Mouse (Mus musculus): ENCODE measurements around the gene Kcne1. TPM values are rescaled to one million over a fixed set of nuclear protein-coding genes. Genes with fewer than 3 reads are reported as not detected.

The Kcne1 gene
- polyA plus RNA-seq, 1 experiment from 2014 or later, result not detected

DNA sequence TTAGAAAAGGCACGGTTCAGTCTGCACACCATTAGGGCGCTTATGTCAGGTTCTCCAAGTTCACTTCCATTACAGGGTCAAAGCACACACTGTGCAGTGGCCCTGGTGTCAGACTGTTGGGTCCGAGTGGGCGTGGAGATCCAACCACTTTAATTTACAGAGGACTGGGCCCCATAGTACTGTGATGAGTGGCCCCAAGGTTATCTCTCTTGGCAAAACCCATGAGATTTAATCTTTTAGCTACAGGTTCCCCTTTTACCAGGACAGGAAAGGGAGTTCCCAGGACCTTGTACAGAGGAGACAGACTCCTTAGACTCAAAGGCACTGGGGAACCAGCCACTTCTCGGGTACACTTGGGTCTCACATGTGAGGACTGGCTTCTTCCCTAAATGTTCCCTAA lies 3.9 kb downstream of the Kcne1 start:
- H3K9ac ChIP-seq (replicated peaks), result no peak overlapping the region
- WGBS, result 83% methylated on average over 5 of the region's 5 CpGs
- peaks cover 17% of the 10 kb centered on the region for H3K27me3 ChIP-seq
- no peaks in the 10 kb centered on the region for H3K9me3 ChIP-seq
- no peak for ATAC-seq (ENCODE audit: low FRiP score, low read depth)
- H3K4me2 ChIP-seq (replicated peaks), result no peak overlapping the region
- no peaks in the 10 kb centered on the region for H3K36me3 ChIP-seq
- no peak overlapping the region for H3K4me3 ChIP-seq
- H3K4me1 ChIP-seq, result peaks cover 15% of the 10 kb centered on the region
- H3K27ac ChIP-seq (replicated peaks), result no peak overlapping the region

DNA sequence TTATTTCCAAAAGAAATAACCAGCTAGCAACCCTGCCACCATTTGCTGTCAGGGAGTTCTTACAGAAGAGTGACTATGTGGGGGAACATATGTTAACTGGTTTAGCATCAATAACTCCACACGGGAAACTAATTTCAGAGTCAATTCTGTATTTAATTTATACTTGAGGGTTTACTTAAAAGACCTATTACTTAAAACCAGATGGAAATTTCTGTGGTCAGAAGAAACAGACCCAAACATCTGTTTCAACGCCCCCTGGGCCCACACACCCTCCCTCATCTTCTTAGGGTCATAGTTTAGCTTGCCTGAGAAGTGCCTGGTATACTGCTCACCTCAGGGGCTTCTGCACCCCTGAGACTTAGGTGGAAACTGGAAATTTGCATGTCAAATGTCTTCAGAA lies 5.4 kb downstream of the Kcne1 start:
- Histone ChIP-seq H3K4me2 (replicated peaks) (no peak overlapping the region), H3K36me3 (no peaks in the 10 kb centered on the region), H3K27ac (replicated peaks) (no peak overlapping the region), H3K4me3 (no peak overlapping the region), H3K4me1 (peaks cover 15% of the 10 kb centered on the region), H3K27me3 (peaks cover 12% of the 10 kb centered on the region), H3K9me3 (no peaks in the 10 kb centered on the region), H3K9ac (replicated peaks) (no peak overlapping the region)
- WGBS, result 73% methylated on average over 2 of the region's 2 CpGs
- ATAC-seq (ENCODE audit: low FRiP score, low read depth), result no peak

DNA sequence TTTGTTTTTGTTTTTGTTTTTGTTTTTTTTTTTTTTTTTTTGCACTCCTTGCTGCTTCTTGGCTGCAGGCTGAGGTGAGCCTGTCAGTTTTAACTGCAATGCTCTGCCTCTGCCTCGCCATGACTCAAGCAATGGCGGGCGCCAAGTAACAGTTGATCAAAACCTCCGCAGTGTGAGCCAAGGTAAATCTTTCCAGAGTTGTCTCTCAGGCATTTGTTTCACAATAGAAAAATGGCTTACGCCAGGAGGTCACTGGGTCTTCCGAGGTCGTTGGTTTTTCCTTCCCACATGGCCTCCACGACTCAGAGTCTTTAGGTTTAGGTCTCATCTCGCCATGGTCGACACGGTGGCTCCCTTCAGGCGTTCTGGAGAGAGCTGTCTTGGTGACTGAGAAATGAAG lies 6.0 kb downstream of the Kcne1 start:
- Histone ChIP-seq H3K4me1 (peaks cover 15% of the 10 kb centered on the region), H3K4me3 (no peak overlapping the region), H3K9ac (replicated peaks) (no peak overlapping the region), H3K36me3 (no peaks in the 10 kb centered on the region), H3K4me2 (replicated peaks) (no peak overlapping the region), H3K27me3 (peaks cover 9% of the 10 kb centered on the region), H3K27ac (replicated peaks) (no peak overlapping the region), H3K9me3 (no peaks in the 10 kb centered on the region)
- 91% methylated on average over 12 of the region's 12 CpGs for WGBS
- ATAC-seq (ENCODE audit: low FRiP score, low read depth), result no peak

DNA sequence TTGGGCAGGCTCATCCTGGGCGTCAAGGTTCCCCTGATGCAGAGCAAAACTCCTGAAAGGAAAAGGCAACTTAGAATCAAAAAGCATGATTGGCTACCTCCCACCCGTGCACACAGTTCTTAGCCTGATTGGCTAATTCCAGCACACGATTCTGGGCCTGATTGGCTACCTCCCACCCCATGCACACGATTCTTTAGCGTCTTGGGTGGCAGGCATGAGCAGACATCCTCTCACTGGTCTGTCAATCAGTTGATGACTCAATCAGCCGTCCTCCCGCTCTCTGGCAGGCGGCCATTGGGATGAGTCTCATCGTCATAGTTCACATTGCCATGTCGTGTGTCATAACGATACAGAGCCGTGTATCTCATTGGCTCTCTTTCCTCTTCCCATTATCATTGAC lies 10.3 kb downstream of the Kcne1 start:
- no peak for ATAC-seq (ENCODE audit: low FRiP score, low read depth)

DNA sequence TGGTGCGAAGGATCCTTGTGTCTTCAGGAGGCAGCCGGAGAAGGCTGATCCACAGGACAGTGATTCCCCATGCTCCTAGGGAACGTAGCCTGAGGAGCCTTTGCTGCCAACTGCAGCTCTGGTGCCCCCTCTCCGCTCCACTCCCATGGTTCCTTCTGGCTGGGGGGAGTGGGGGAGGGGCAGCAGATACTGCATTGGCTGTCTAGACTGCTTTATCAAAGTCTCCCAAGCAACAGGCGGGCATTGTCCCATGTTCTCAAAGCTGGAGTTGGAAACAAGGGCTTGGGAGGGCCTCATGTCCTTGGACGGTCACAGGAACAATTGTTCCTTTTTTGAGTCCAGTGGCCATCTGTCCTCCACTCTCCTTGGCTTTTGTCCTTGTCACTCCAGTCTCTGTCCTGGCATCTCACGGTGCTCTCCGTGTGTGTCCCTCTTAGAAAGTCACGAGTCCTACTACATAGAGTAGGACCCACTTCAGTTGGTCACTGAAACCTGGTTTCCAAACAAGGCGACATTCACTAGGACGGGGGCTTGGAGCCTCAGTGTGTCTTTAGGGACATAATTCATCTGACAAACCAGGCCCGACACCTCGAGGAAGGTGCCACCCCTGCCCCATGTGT lies 12.9 kb downstream of the Kcne1 start:
- no peak overlapping the region for H3K4me2 ChIP-seq (replicated peaks)
- ATAC-seq (ENCODE audit: low FRiP score, low read depth), result peak; percentile 38; the same call in 1 of the 2 replicates
- H3K4me3 ChIP-seq, result no peak overlapping the region
- WGBS, result 60% methylated on average over 13 of the region's 13 CpGs
- H3K9me3 ChIP-seq, result no peaks in the 10 kb centered on the region
- no peak overlapping the region for H3K9ac ChIP-seq (replicated peaks)
- H3K36me3 ChIP-seq, result no peaks in the 10 kb centered on the region
- H3K27me3 ChIP-seq, result no peaks in the 10 kb centered on the region
- H3K27ac ChIP-seq (replicated peaks), result peak overlapping the region; percentile 30; the same call in 1 of the 2 replicates
- H3K4me1 ChIP-seq, result peaks cover 9% of the 10 kb centered on the region; the same call in 1 of the 2 replicates

More for the DNA sequence above, 10.3 kb downstream of the Kcne1 start:
- WGBS, result 72% methylated on average over 12 of the region's 12 CpGs
- peaks cover 8% of the 10 kb centered on the region; the same call in 1 of the 2 replicates for H3K4me1 ChIP-seq
- no peaks in the 10 kb centered on the region for H3K9me3 ChIP-seq
- H3K4me3 ChIP-seq, result no peak overlapping the region
- H3K9ac ChIP-seq (replicated peaks), result no peak overlapping the region
- no peak overlapping the region for H3K27ac ChIP-seq (replicated peaks)
- H3K4me2 ChIP-seq (replicated peaks), result no peak overlapping the region
- no peaks in the 10 kb centered on the region for H3K27me3 ChIP-seq
- H3K36me3 ChIP-seq, result no peaks in the 10 kb centered on the region

DNA sequence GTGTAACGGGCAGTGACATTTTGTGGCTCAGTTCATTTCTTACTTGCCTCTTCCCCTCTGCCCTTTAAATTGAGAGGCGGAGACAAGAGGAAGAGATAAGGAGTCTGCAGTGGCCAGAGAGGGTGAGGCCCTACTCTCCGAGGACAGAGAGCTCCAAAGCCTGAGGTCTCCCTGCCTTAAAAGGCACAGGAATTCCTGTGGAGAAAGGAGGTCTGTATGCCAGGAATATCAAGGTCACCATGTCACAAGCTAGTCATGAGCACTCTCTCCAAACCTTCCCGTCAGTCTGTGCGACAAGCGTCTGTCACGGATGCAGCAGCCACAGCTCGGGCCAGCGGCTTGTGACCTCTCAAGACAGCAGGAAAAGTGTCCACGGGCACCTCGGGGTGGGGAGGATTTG lies 14.1 kb downstream of the Kcne1 start:
- Histone ChIP-seq H3K4me1 (peaks cover 21% of the 10 kb centered on the region), H3K4me2 (replicated peaks) (no peak overlapping the region), H3K9ac (replicated peaks) (no peak overlapping the region), H3K27me3 (no peaks in the 10 kb centered on the region), H3K9me3 (no peaks in the 10 kb centered on the region), H3K36me3 (no peaks in the 10 kb centered on the region), H3K4me3 (no peak overlapping the region), H3K27ac (replicated peaks) (no peak overlapping the region)
- whole genome bisulfite sequencing, result 73% methylated on average over 11 of the region's 11 CpGs
- ATAC-seq (ENCODE audit: low FRiP score, low read depth), result no peak

DNA sequence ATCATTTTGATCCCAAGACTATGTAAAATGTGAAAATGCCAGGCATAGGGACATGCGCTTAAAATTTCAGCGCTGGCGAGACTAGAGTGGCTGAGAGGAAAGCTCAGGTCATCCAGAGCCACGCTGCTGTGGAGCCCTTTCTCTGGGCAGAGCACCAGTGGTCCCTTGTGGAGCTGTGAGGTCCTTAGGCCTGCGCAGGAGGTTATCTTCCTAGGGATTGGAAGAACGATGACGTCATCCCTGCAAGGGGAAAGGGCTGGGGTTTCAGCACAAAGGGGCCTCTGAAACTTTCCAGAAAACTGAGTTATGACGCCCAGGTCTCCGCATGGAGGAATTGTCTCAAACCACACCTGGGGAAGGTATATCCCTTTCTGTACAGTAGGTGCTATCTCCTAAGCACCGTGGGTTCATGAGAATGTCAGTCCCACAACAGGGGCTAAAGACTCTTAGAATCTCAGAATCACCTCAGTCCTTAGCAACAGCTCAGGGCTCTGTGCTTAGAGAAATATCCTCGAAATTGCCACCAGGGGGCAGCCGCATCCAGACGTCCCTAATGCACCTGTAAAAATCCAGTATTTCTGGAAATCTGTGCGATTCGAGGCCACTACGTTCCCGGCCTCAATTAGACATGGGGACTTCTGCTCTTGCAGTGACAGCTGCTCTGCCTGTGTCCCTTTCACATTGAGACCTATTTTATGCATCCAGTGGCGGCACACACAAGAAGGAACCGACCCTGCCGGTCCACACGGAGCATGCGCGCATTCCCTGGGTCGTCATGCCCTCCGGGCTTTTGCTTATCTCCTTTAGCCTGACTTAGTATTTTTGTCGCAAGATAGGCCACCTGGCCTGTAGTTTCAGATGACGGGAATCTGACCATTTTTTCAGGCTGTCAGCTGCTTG lies 18.4 kb downstream of the Kcne1 start:
- Histone ChIP-seq H3K36me3 (no peaks in the 10 kb centered on the region), H3K4me2 (replicated peaks) (peak overlapping the region; percentile 53), H3K27ac (replicated peaks) (no peak overlapping the region), H3K9ac (replicated peaks) (0 out of 2 replicates have a peak overlapping the region, but pooled peaks have one; percentile 28), H3K9me3 (no peaks in the 10 kb centered on the region), H3K4me1 (peaks cover 14% of the 10 kb centered on the region), H3K4me3 (peak overlapping the region; percentile 30), H3K27me3 (0 out of 2 replicates have a peak, but pooled peaks cover under 1% of the 10 kb centered on the region)
- peak; percentile 81 for ATAC-seq (ENCODE audit: low FRiP score, low read depth)
- WGBS, result 27% methylated on average over 27 of the region's 27 CpGs

DNA sequence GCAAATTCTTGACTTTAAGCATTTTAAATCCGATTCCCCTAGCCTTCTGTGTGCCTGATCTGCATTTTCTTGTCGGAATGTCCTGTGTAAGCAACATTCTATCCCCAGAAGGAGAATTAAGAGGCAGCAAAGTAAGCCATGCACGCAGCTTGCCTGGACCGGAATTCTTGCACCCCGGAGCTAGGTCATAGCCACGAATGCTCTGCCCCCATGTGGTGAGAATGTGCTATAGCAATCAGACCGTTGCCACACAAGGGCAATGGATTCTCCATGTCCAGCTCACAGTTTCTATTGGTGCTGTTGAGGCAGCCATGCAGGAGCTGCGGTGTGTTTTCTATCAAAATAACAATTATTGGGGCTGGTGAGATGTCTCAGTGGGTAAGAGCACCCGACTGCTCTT lies 23.0 kb downstream of the Kcne1 start:
- peaks cover 13% of the 10 kb centered on the region for H3K4me1 ChIP-seq
- ATAC-seq (ENCODE audit: low FRiP score, low read depth), result peak; percentile 68
- H3K27ac ChIP-seq (replicated peaks), result no peak overlapping the region
- no peaks in the 10 kb centered on the region for H3K36me3 ChIP-seq
- no peak overlapping the region for H3K4me3 ChIP-seq
- no peaks in the 10 kb centered on the region for H3K9me3 ChIP-seq
- H3K9ac ChIP-seq (replicated peaks), result no peak overlapping the region
- peaks cover 16% of the 10 kb centered on the region for H3K27me3 ChIP-seq
- WGBS, result 6% methylated on average over 9 of the region's 9 CpGs
- H3K4me2 ChIP-seq (replicated peaks), result no peak overlapping the region

DNA sequence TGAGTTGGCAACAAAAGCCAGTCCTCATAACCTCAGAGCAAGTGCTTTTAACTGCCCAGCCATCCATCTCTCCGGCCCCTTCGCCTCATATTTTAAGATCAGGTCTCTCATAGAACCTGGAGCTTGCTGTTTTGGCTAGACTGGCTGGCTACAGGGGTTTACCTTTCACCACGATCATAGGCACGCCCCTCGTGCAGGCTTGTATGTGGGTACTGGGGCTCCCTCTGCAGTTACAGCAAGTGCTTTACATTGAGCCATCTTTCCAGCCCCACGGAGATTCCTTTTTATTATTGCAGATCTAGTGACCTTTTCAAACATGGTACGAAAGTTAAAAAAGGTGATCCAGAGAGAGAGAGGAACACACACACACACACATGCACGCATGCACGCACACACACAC lies 24.7 kb downstream of the Kcne1 start:
- no peak for ATAC-seq (ENCODE audit: low FRiP score, low read depth)

DNA sequence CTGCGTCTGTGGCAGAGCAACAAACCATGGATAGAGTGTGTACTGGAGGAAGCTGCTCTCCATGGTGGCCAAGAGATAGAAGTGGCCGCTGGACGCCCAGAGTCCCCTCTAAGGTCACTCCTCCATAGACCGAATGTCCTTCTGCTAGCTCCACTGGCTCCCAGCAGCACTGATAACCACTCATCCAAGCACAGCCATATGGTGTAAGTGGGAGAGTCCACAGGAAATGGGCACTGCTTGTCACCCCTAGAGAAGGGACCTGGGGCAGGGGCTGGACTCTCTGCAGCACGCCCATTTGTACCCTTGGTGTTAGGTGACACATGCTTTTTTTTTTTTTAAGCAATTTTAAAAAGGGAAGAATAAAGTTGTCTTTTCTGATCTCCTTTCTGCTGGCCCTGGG lies 28.3 kb downstream of the Kcne1 start:
- no peaks in the 10 kb centered on the region for H3K9me3 ChIP-seq
- no peak overlapping the region for H3K9ac ChIP-seq (replicated peaks)
- 82% methylated on average over 5 of the region's 5 CpGs for WGBS
- H3K4me2 ChIP-seq (replicated peaks), result no peak overlapping the region
- peaks cover 16% of the 10 kb centered on the region for H3K27me3 ChIP-seq
- no peaks in the 10 kb centered on the region for H3K36me3 ChIP-seq
- H3K27ac ChIP-seq (replicated peaks), result no peak overlapping the region
- 0 out of 2 replicates have a peak, but pooled peaks cover 2% of the 10 kb centered on the region for H3K4me1 ChIP-seq
- ATAC-seq (ENCODE audit: low FRiP score, low read depth), result no peak
- no peak overlapping the region for H3K4me3 ChIP-seq

More for the DNA sequence above, 24.7 kb downstream of the Kcne1 start:
- Histone ChIP-seq H3K9me3 (no peaks in the 10 kb centered on the region), H3K27ac (replicated peaks) (no peak overlapping the region), H3K4me2 (replicated peaks) (no peak overlapping the region), H3K27me3 (peaks cover 16% of the 10 kb centered on the region), H3K4me1 (0 out of 2 replicates have a peak, but pooled peaks cover 2% of the 10 kb centered on the region), H3K36me3 (no peaks in the 10 kb centered on the region), H3K9ac (replicated peaks) (no peak overlapping the region), H3K4me3 (no peak overlapping the region)
- 69% methylated on average over 9 of the region's 9 CpGs for WGBS

DNA sequence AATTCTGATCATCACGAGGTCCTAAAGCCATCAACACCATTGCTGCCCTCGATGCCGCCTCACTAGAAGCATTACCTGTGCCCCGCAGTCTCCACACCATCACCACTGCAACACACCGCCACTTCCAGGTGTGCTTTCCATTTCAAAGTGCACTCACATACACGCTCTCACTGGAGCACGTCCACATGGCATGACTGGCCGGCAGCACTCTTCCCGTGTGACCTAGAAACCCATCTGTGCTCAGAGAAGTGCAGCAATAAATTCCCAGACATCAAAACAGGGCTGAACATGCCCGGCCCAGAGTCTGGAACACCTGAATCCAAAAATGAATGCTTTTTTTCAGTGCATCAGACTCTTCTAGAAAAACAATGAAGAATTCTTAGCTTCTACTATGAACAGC lies 31.4 kb downstream of the Kcne1 start:
- Histone ChIP-seq H3K9ac (replicated peaks) (no peak overlapping the region), H3K9me3 (no peaks in the 10 kb centered on the region), H3K4me3 (no peak overlapping the region), H3K27ac (replicated peaks) (no peak overlapping the region), H3K4me2 (replicated peaks) (no peak overlapping the region), H3K4me1 (peaks cover 20% of the 10 kb centered on the region), H3K36me3 (no peaks in the 10 kb centered on the region), H3K27me3 (no peaks in the 10 kb centered on the region)
- no peak for ATAC-seq (ENCODE audit: low FRiP score, low read depth)
- WGBS, result 93% methylated on average over 10 of the region's 10 CpGs

DNA sequence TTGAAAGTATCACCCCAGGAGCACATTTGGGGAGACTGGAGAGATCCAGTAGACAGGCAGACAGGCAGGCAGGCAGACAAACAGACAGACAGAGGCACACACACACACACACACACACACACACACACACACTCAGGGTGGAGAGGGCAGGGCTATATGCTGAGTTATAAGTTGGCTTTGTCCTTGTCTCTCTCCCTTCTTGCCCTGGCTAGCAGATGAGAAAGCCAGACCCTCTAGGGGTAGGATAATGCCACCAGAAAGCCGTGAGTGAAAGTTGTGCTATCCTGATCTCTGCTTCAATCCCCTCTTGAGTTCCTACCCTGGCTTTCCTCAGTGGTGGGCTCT lies 34.2 kb downstream of the Kcne1 start:
- H3K9ac ChIP-seq (replicated peaks), result no peak overlapping the region
- H3K4me1 ChIP-seq, result peaks cover 19% of the 10 kb centered on the region
- H3K4me3 ChIP-seq, result no peak overlapping the region
- no peaks in the 10 kb centered on the region for H3K9me3 ChIP-seq
- peak overlapping the region; percentile 56 for H3K27ac ChIP-seq (replicated peaks)
- peak; percentile 69 for ATAC-seq (ENCODE audit: low FRiP score, low read depth)
- no peak overlapping the region for H3K4me2 ChIP-seq (replicated peaks)
- WGBS, result 6% methylated on average over 1 of the region's 1 CpGs
- H3K36me3 ChIP-seq, result no peaks in the 10 kb centered on the region
- no peaks in the 10 kb centered on the region for H3K27me3 ChIP-seq
